ENCODE assay signal across 14 mouse cellular contexts in the genomic region with DNA sequence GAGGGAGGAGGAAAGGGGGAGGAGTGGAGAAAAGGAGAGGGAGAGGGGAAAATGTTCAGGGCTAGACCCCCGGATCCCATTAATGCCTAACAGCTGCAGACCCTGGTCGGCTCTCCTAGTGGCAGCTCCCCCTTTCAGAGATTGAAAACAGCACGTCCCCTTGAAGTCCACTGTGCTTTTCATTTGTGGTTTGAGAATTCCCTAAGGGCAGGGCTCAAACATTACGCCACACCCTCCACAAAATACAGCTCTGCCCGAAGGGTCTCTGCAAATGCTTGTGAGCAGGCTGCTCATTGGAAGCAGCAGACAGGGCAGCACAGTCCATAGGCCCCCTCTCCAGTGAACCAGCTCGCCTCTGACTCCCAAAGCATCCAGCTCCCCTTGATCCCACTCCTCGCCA.
DNase-seq lines count a peak whose midpoint lies in the region; ATAC-seq lines count a peak whose summit lies in the region.
"Had no signal": no experiment of that assay in that cellular context is flagged by ENCODE, and none has a peak within 500 bp of the region (broad histone marks: within the 10 kb centered on the region; RNA-seq: fewer than 3 reads in every experiment).

No protein-coding gene starts in this region.

- H3K9ac ChIP-seq in midbrain, embryonic 13.5 days (replicated peaks) = no peak overlapping the region
- H3K9ac ChIP-seq in midbrain, embryonic 16.5 days (ENCODE audit: low read depth, low read length) = no peak overlapping the region
- no peak overlapping the region for H3K9ac ChIP-seq in limb, embryonic 12.5 days (replicated peaks)
- H3K9ac ChIP-seq in liver, embryonic 12.5 days = no peak overlapping the region
- H3K9ac ChIP-seq: forebrain, embryonic 13.5 days; midbrain, embryonic 12.5 days had no signal

- H3K4me1 ChIP-seq in midbrain, embryonic 13.5 days (replicated peaks) = peaks cover 18% of the 10 kb centered on the region
- H3K4me1 ChIP-seq in midbrain, embryonic 16.5 days (ENCODE audit: control insufficient read depth, insufficient read depth, low read length) = no peaks in the 10 kb centered on the region
- H3K4me1 ChIP-seq in embryonic facial prominence, embryonic 10.5 days = peaks cover 41% of the 10 kb centered on the region
- peaks cover 49% of the 10 kb centered on the region for H3K4me1 ChIP-seq in limb, embryonic 12.5 days (replicated peaks)
- H3K4me1 ChIP-seq in liver, embryonic 12.5 days = peaks cover 13% of the 10 kb centered on the region; the same call in 1 of the 2 replicates

- 0 out of 2 replicates have a peak, but pooled peaks have one; percentile 27 for ATAC-seq in midbrain, embryonic 13.5 days
- ATAC-seq in midbrain, embryonic 16.5 days = no peak
- ATAC-seq in limb, embryonic 12.5 days (ENCODE audit: insufficient number of reproducible peaks, insufficient read depth, low FRiP score, low TSS enrichment, low read depth) = peak; percentile 85
- ATAC-seq in liver, embryonic 12.5 days = no peak
- no peak for ATAC-seq in megakaryocyte progenitor cell, adult 5-6 weeks (replicated peaks; ENCODE audit: poor library complexity)
- ATAC-seq: forebrain, embryonic 13.5 days had no signal

- 21% methylated on average over 7 of the region's 7 CpGs for WGBS in midbrain, embryonic 13.5 days
- WGBS in midbrain, embryonic 16.5 days = 33% methylated on average over 7 of the region's 7 CpGs
- WGBS in embryonic facial prominence, embryonic 10.5 days = 20% methylated on average over 7 of the region's 7 CpGs
- WGBS in limb, embryonic 12.5 days = 7% methylated on average over 7 of the region's 7 CpGs
- WGBS in liver, embryonic 12.5 days (ENCODE audit: insufficient replicate concordance) = 52% methylated on average over 7 of the region's 7 CpGs

- H3K4me2 ChIP-seq in midbrain, embryonic 13.5 days (replicated peaks) = no peak overlapping the region
- no peak overlapping the region for H3K4me2 ChIP-seq in midbrain, embryonic 16.5 days (ENCODE audit: low read length)
- no peak overlapping the region for H3K4me2 ChIP-seq in limb, embryonic 12.5 days
- H3K4me2 ChIP-seq in liver, embryonic 12.5 days = no peak overlapping the region
- H3K4me2 ChIP-seq: forebrain, embryonic 13.5 days; midbrain, embryonic 12.5 days had no signal

- no peak overlapping the region for H3K4me3 ChIP-seq in midbrain, embryonic 13.5 days (replicated peaks)
- H3K4me3 ChIP-seq in midbrain, embryonic 16.5 days (ENCODE audit: low read depth, low read length) = no peak overlapping the region
- H3K4me3 ChIP-seq in embryonic facial prominence, embryonic 10.5 days = peak overlapping the region; percentile 16; the same call in 1 of the 2 replicates
- no peak overlapping the region for H3K4me3 ChIP-seq in limb, embryonic 12.5 days (replicated peaks)
- no peak overlapping the region for H3K4me3 ChIP-seq in liver, embryonic 12.5 days
- H3K4me3 ChIP-seq: forebrain, embryonic 13.5 days; midbrain, embryonic 12.5 days had no signal

- no peaks in the 10 kb centered on the region for H3K36me3 ChIP-seq in midbrain, embryonic 13.5 days
- H3K36me3 ChIP-seq in midbrain, embryonic 16.5 days (ENCODE audit: control insufficient read depth, insufficient read depth, low read length) = no peaks in the 10 kb centered on the region
- no peaks in the 10 kb centered on the region for H3K36me3 ChIP-seq in embryonic facial prominence, embryonic 10.5 days (replicated peaks)
- no peaks in the 10 kb centered on the region for H3K36me3 ChIP-seq in limb, embryonic 12.5 days
- no peaks in the 10 kb centered on the region for H3K36me3 ChIP-seq in liver, embryonic 12.5 days
- H3K36me3 ChIP-seq: G1E; midbrain, embryonic 12.5 days had no signal

- peak; percentile 78 for DNase-seq in embryonic facial prominence, embryonic 10.5 days (ENCODE audit: low spot score)
- no peak for DNase-seq in right cerebral cortex, postnatal 36 days (ENCODE audit: low spot score in 2 of 2)
- DNase-seq: cerebellum, postnatal 10 days; heart, postnatal 36 days; layer of hippocampus, postnatal 36 days; right cerebral cortex, postnatal 14 days had no signal

- no peak overlapping the region for H3K27ac ChIP-seq in midbrain, embryonic 13.5 days
- H3K27ac ChIP-seq in midbrain, embryonic 16.5 days (ENCODE audit: low read length) = no peak overlapping the region
- peak overlapping the region; percentile 82 for H3K27ac ChIP-seq in embryonic facial prominence, embryonic 10.5 days (replicated peaks)
- peak overlapping the region; percentile 90 for H3K27ac ChIP-seq in limb, embryonic 12.5 days
- no peak overlapping the region for H3K27ac ChIP-seq in liver, embryonic 12.5 days
- H3K27ac ChIP-seq: forebrain, embryonic 13.5 days; midbrain, embryonic 12.5 days had no signal

- H3K9me3 ChIP-seq in midbrain, embryonic 13.5 days = no peaks in the 10 kb centered on the region
- no peaks in the 10 kb centered on the region for H3K9me3 ChIP-seq in midbrain, embryonic 16.5 days (replicated peaks; ENCODE audit: control insufficient read depth, low read length, poor library complexity, severe bottlenecking)
- no peaks in the 10 kb centered on the region for H3K9me3 ChIP-seq in embryonic facial prominence, embryonic 10.5 days
- no peaks in the 10 kb centered on the region for H3K9me3 ChIP-seq in limb, embryonic 12.5 days
- no peaks in the 10 kb centered on the region for H3K9me3 ChIP-seq in liver, embryonic 12.5 days (replicated peaks)
- H3K9me3 ChIP-seq: forebrain, embryonic 13.5 days; G1E; midbrain, embryonic 12.5 days had no signal

- no peaks in the 10 kb centered on the region for H3K27me3 ChIP-seq in midbrain, embryonic 13.5 days
- H3K27me3 ChIP-seq in midbrain, embryonic 16.5 days (ENCODE audit: control insufficient read depth, insufficient read depth, low read depth, low read length) = no peaks in the 10 kb centered on the region
- H3K27me3 ChIP-seq in embryonic facial prominence, embryonic 10.5 days (replicated peaks; ENCODE audit: low read depth, poor library complexity, severe bottlenecking) = no peaks in the 10 kb centered on the region
- no peaks in the 10 kb centered on the region for H3K27me3 ChIP-seq in limb, embryonic 12.5 days
- H3K27me3 ChIP-seq in liver, embryonic 12.5 days (replicated peaks) = no peaks in the 10 kb centered on the region
- H3K27me3 ChIP-seq: forebrain, embryonic 13.5 days; midbrain, embryonic 12.5 days had no signal

Comparison
In these comparisons a context has a peak if more than half of its experiments do, and no peak if none do; other contexts are left out.
1. ATAC-seq: peak in midbrain, embryonic 13.5 days (single experiment) and limb, embryonic 12.5 days (single experiment); none in midbrain, embryonic 16.5 days (single experiment), liver, embryonic 12.5 days (single experiment) and megakaryocyte progenitor cell, adult 5-6 weeks (single experiment).
2. H3K27ac ChIP-seq: peak in embryonic facial prominence, embryonic 10.5 days (single experiment) and limb, embryonic 12.5 days (single experiment); none in midbrain, embryonic 13.5 days (single experiment), midbrain, embryonic 16.5 days (single experiment) and liver, embryonic 12.5 days (single experiment).